Mouse (Mus musculus): ENCODE results near the gene Slc25a18.

- TF ChIP-seq TAL1 (IDR thresholded peaks at IDR 0.05; ENCODE audit: low read length) (no peak), GATA1 (IDR thresholded peaks at IDR 0.05; ENCODE audit: low read length) (no peak)
Measured at GRCm38 (mm10) chr6:120790153-120790552, 16.8 kb downstream of the Slc25a18 start.

Measured in erythroblast, embryonic 14.5 days (primary cell).